Mouse (Mus musculus) A20 (cell line): ENCODE results near the gene Slc24a3.

ENCODE experiments used
- DNase-seq: peaks from one replicate; pipeline ENCODE4 v3.0.0-alpha.2; 2011; ENCODE audit warnings: low read depth, low spot score

The Slc24a3 gene

DNA sequence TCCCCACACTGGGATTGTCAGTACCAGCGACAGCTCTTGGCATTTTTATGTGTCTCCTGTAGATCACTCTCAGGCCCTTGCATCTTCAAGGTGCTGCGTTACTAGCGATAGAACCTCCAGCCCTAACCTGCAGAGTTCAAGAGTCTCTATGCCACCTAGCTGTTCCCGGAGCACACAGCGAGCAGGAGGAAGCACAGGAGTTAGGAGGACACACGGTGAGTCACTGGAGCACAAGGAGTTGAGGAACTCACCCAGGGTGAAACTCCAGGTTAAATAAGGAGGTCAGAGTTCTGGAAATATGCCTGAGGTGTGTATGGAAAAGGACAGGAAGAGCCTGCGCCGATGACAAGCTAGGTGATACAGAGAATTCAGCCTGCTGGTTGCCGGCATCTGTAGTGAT is 513.2 kb downstream of the Slc24a3 start:
- DNase-seq, result no peak

DNA sequence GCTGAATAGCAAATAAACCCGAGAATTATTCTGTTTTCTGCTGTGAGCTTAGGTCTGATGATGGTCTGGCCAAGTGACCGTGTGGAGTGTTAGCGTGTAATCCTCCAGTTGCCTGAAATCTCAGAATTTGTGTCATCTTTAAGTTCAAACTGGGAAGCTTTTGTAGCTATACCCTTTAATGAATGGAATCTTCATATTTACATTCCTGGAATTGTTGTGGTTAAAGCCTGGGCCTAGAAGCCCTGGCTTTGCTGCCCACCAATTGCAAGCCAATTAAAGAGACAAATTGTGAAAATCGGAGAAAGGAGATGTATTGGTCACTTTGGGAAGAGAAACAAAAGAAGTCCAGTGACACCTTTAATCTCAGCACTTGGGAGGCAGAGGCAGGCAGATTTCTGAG is 514.1 kb downstream of the Slc24a3 start:
- DNase-seq, result no peak

DNA sequence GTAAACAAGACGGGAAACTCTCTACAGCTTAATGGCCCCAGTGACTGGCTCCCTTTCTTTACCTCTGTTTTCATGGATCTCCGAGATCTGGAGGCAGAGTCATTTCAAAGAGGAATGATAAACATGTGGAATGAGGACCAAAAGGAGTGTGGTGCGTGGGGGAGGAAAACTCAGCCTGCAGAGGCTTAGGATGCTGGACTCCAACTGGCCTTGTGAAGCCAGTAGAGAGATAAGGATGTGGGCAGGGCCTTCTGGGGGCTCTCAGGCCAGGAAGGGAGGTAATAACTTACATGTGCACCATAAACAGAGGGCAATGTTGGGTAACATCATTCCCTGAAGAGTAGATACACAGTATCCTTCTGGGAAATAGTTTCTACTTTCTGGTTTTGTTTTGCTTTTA is 515.4 kb downstream of the Slc24a3 start:
- DNase-seq, result no peak

DNA sequence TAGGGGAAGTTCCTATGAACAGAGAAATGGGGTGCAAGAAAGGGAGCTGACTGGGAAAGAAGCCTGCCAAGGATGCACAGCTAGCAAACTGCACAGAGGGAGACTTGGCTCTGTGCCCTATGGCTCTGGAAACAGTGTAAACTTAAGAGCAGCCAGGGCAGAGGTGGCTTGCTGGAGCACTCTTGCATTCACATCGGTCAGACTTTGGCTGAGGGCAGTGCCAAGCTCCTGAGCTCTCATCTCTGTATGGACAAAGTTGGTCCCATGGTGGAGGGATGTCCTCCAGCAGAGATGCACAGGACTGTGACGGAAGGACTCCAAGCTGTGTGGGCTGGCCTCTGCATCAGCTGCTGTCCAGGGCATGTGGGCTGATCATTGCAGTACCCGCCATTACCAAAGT is 516.0 kb downstream of the Slc24a3 start:
- DNase-seq, result no peak

DNA sequence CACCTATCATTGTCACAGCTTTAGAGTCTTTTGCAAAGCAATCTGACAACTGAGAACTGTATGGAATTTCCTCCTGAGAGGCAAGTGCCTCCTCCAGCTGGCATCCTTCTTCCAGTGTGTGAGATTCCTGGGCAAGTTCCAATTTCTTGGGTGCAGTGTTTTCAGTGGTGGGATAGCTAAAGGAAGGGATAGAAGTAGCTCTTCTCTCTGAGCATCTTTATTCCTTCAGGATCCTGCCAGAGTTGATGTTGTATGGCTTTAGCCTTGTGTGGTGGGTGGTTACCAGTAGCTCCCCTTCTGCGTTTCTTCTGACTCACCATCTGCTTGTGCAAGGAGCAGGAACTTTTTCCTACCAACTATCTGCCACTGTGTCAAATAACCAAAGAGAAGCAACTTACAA is 516.6 kb downstream of the Slc24a3 start:
- DNase-seq, result no peak

DNA sequence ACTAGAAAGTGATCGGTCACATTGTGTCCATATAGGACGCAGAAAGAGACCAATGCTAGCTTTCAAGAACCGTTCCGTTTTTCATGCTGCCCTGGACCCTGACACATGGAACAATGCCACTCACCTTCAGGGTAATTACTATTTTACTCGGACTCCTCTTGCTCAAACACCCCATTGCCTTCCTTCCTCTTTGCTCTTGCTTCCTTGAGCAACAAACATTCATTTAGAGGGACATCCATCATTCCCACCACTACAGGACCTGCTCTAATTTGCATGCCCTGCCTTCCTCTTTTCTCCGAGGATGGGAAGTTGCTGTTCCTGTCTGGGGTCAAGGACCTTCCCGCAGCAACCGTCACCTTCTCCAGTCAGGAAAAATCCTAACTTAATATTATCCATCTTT is 517.3 kb downstream of the Slc24a3 start:
- no peak for DNase-seq

DNA sequence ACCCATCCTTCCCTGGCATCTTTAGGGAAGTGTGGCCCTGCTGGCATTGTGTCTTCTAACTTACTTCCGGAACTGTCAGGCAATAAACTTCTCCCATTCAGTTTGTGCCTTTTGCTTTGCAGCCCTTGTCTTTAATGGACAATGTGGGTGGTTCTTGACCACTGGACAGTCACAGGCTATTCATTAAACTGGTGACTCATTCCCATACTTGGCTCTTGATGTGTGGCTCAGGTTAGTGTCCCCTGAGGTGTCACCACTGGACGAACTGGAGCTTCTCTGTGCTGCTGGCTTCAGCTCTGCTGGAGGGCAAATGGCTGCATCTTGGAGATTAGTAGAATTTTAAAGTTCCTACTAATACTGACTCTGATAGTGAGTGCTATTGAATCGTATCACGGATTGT is 518.5 kb downstream of the Slc24a3 start:
- DNase-seq, result no peak

DNA sequence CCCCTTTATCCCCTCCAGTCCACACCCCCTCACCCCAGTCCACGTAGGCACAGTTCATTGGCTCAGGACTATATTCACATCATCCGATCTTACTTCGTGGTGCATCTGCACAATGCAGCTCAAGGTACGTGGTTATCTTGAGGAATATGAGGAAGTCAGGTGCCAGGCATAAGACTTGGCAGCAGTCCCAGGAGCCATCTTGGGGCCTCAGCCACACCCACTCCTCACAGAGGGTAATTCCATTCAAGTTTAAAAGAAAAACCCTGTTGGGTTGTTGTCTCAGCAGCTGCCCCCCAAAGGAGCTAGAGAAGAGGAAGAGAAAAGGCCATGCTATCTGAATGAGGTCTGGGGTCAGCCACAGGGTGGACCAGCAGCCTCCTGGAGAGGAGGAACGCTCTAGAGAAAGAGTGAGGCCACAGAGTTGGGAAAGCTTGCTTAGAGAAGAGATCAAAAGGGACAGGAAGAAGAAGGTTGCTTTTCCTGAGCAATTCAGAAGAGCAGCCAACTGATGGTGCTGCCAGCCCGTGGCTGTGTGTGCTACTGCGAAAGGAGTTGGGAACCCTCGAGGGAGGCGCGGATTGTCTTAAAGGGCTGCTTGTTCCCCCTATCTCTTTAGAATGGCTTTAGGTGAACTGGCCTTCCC is 523.9 kb downstream of the Slc24a3 start:
- DNase-seq, result no peak
